Mouse (Mus musculus) NIH3T3 (cell line): Measurements from ENCODE around the gene Noxo1.

Experiments used
- DNase-seq: peaks from one replicate; pipeline ENCODE4 v3.0.0-alpha.2; 2012; ENCODE audit warnings: low read depth

Noxo1 gene

GRCm38 (mm10) chr17:24743896-24744295 lies 47.9 kb downstream of the Noxo1 start:
- no peak for DNase-seq

- no peak for DNase-seq
Observed at GRCm38 (mm10) chr17:24744381-24744780, 48.3 kb downstream of the Noxo1 start.

- peak; percentile 95 for DNase-seq
Observed at GRCm38 (mm10) chr17:24745526-24746497, 49.8 kb downstream of the Noxo1 start.

- DNase-seq, result peak; percentile 46
Observed at GRCm38 (mm10) chr17:24746986-24747385, 51.0 kb downstream of the Noxo1 start.
